Mouse (Mus musculus) embryonic fibroblast, embryonic 13.5 days (primary cell): Measurements from ENCODE around the gene Serf2. TPM values are rescaled to one million over a fixed set of nuclear protein-coding genes. Genes with fewer than 3 reads are reported as not detected.

Experiments used
- H3K27ac ChIP-seq: 2 replicates; pipeline ENCODE4 v1.5.1; 2012; ENCODE audit warnings: low read length, control low read depth, inconsistent platforms; ENCODE audit not compliant: insufficient read depth
- H3K4me1 ChIP-seq: 2 replicates; pipeline ENCODE4 v1.6.1; 2011; ENCODE audit warnings: low read length; ENCODE audit not compliant: control insufficient read depth, insufficient read depth
- H3K4me3 ChIP-seq: 2 replicates; pipeline ENCODE4 v1.5.1; 2011; ENCODE audit warnings: mild to moderate bottlenecking, control low read depth, low read length; ENCODE audit not compliant: insufficient read depth
- CTCF ChIP-seq: IDR thresholded peaks from 2 replicates; pipeline ENCODE4 v1.5.1; 2011; ENCODE audit warnings: mild to moderate bottlenecking, control low read depth, low read length, moderate library complexity, borderline replicate concordance; ENCODE audit not compliant: insufficient read depth
- POLR2A ChIP-seq: IDR thresholded peaks from 2 replicates; pipeline ENCODE4 v1.6.1; 2011; ENCODE audit warnings: low read depth, mild to moderate bottlenecking, control low read depth, low read length, moderate library complexity
- polyA plus RNA-seq: library from polyadenylated mRNA; stranded (reverse); fragments of >200 nt; gene quantifications from 2 replicates; pipeline ENCODE4 v1.2.4, GENCODE M21; 2011; ENCODE audit warnings: low read depth; ENCODE audit not compliant: missing spikeins, insufficient read length

The Serf2 gene
- 553 and 625 TPM in 2 replicates for polyA plus RNA-seq

- peaks cover 22% of the 10 kb centered on the region for H3K4me1 ChIP-seq
- peak within 1 kb of the TSS; percentile 97 for H3K27ac ChIP-seq
- H3K4me3 ChIP-seq: peak within 1 kb of the TSS; percentile 98
- TF ChIP-seq CTCF: no peak
- TF ChIP-seq POLR2A: peak; percentile 97
These were observed at the start of gene Serf2 for GRCm38 (mm10) chr2:121448739-121449535. TSS of gene Serf2 (plus strand) at chr2:121449195.

GRCm38 (mm10) chr2:121403296-121403695, 45.7 kb upstream of the Serf2 start:
- TF ChIP-seq POLR2A: no peak
- TF ChIP-seq CTCF: no peak
- no peaks in the 10 kb centered on the region for H3K4me1 ChIP-seq
- H3K27ac ChIP-seq: no peak overlapping the region
- no peak overlapping the region for H3K4me3 ChIP-seq

GRCm38 (mm10) chr2:121408160-121408559, 40.8 kb upstream of the Serf2 start:
- TF ChIP-seq POLR2A (no peak), CTCF (no peak)
- Histone ChIP-seq H3K4me3 (no peak overlapping the region), H3K4me1 (no peaks in the 10 kb centered on the region), H3K27ac (no peak overlapping the region)

GRCm38 (mm10) chr2:121412843-121413386, 36.1 kb upstream of the Serf2 start:
- peak overlapping the region; percentile 51 for H3K4me3 ChIP-seq
- H3K27ac ChIP-seq: peak overlapping the region; percentile 85
- H3K4me1 ChIP-seq: peaks cover 4% of the 10 kb centered on the region
- TF ChIP-seq CTCF (no peak), POLR2A (no peak; the same call in 1 of the 2 replicates)

GRCm38 (mm10) chr2:121413387-121414042, 35.5 kb upstream of the Serf2 start, which contains the start of the genes Pdia3 and Catsper2:
TSS of gene Pdia3 (plus strand) at chr2:121413775.
TSS of gene Catsper2 (minus strand) at chr2:121413792.
- peak within 1 kb of the TSS; percentile 94 for H3K27ac ChIP-seq
- H3K4me1 ChIP-seq: peaks cover 4% of the 10 kb centered on the region
- H3K4me3 ChIP-seq: peak within 1 kb of the TSS; percentile 83
- TF ChIP-seq CTCF: no peak
- peak; percentile 90 for TF ChIP-seq POLR2A

- Histone ChIP-seq H3K27ac (peak overlapping the region; percentile 94), H3K4me3 (peak overlapping the region; percentile 83), H3K4me1 (peaks cover 8% of the 10 kb centered on the region)
- TF ChIP-seq POLR2A: no peak
- TF ChIP-seq CTCF: no peak
These were observed 34.8 kb upstream of the Serf2 start for GRCm38 (mm10) chr2:121414139-121414685.

GRCm38 (mm10) chr2:121415103-121415502, 33.9 kb upstream of the Serf2 start:
- peaks cover 8% of the 10 kb centered on the region for H3K4me1 ChIP-seq
- TF ChIP-seq CTCF (no peak), POLR2A (no peak)
- no peak overlapping the region for H3K27ac ChIP-seq
- H3K4me3 ChIP-seq: peak overlapping the region; percentile 83

- H3K27ac ChIP-seq: no peak overlapping the region
- TF ChIP-seq POLR2A: no peak
- TF ChIP-seq CTCF: no peak
These were observed 33.4 kb upstream of the Serf2 start for GRCm38 (mm10) chr2:121415591-121415990.

GRCm38 (mm10) chr2:121416356-121416755, 32.6 kb upstream of the Serf2 start:
- Histone ChIP-seq H3K27ac (no peak overlapping the region), H3K4me3 (peak overlapping the region; percentile 83), H3K4me1 (peaks cover 8% of the 10 kb centered on the region)
- TF ChIP-seq POLR2A (no peak), CTCF (no peak)

More at GRCm38 (mm10) chr2:121415591-121415990, 33.4 kb upstream of the Serf2 start:
- peaks cover 8% of the 10 kb centered on the region for H3K4me1 ChIP-seq
- peak overlapping the region; percentile 83 for H3K4me3 ChIP-seq

- TF ChIP-seq CTCF (no peak), POLR2A (no peak)
- H3K4me1 ChIP-seq: peaks cover 8% of the 10 kb centered on the region
- no peak overlapping the region for H3K27ac ChIP-seq
- no peak overlapping the region for H3K4me3 ChIP-seq
These were observed 30.5 kb upstream of the Serf2 start for GRCm38 (mm10) chr2:121418476-121418875.
